Mouse (Mus musculus) embryonic facial prominence, embryonic 10.5 days (tissue): ENCODE data around the gene Plekhg3. TPM values are rescaled to one million over a fixed set of nuclear protein-coding genes. Genes with fewer than 3 reads are reported as not detected.

Source experiments
- DNase-seq: peaks from one replicate; pipeline ENCODE4 v3.0.0-alpha.2; 2017; ENCODE audit warnings: low spot score
- H3K27ac ChIP-seq: fragments of 300-500 bp; sonication (generic); replicated peaks from 2 replicates; pipeline ENCODE4 v1.5.1; 2016; ENCODE audit warnings: mild to moderate bottlenecking
- H3K27me3 ChIP-seq: fragments of 300-500 bp; sonication (generic); replicated peaks from 2 replicates; pipeline ENCODE4 v1.6.1; 2016; ENCODE audit warnings: low read depth, mild to moderate bottlenecking; ENCODE audit not compliant: poor library complexity, severe bottlenecking
- H3K36me3 ChIP-seq: fragments of 300-500 bp; sonication (generic); replicated peaks from 2 replicates; pipeline ENCODE4 v1.6.1; 2016; ENCODE audit warnings: mild to moderate bottlenecking, moderate library complexity
- H3K4me1 ChIP-seq: fragments of 300-500 bp; sonication (generic); 2 replicates; pipeline ENCODE4 v1.6.1; 2016
- H3K4me3 ChIP-seq: fragments of 300-500 bp; sonication (generic); 2 replicates; pipeline ENCODE4 v1.5.1; 2016; ENCODE audit warnings: mild to moderate bottlenecking, moderate library complexity
- H3K9me3 ChIP-seq: fragments of 300-500 bp; sonication (generic); 2 replicates; pipeline ENCODE4 v1.6.1; 2016; ENCODE audit warnings: mild to moderate bottlenecking
- WGBS: fragments of 180-500 bp; shearing (Covaris S2); methylation state at CpG from one replicate; pipeline ENCODE4 v1.1.7; 2016; 5-methylcytosine and 5-hydroxymethylcytosine counted together
- polyA plus RNA-seq: library from polyadenylated mRNA; unstranded; fragments of >200 nt; fragmentation: Nextera tagmentation; extraction: Ambion mirVana; gene quantifications from 2 replicates; pipeline ENCODE4 v1.2.1, GENCODE M21; 2016

Plekhg3 gene
- polyA plus RNA-seq, 1 experiment from 2014 or later: 3.9 TPM

GRCm38 (mm10) chr12:76545786-76546370 lies 15.2 kb downstream of the Plekhg3 start:
- no peaks in the 10 kb centered on the region for H3K9me3 ChIP-seq
- H3K4me3 ChIP-seq: peak overlapping the region; percentile 40
- peaks cover 54% of the 10 kb centered on the region for H3K27me3 ChIP-seq
- 39% methylated on average over 15 of the region's 15 CpGs for WGBS
- no peak for DNase-seq
- peaks cover 55% of the 10 kb centered on the region for H3K4me1 ChIP-seq
- no peak overlapping the region; the same call in 1 of the 2 replicates for H3K27ac ChIP-seq
- H3K36me3 ChIP-seq: no peaks in the 10 kb centered on the region

GRCm38 (mm10) chr12:76546383-76547276 lies 15.9 kb downstream of the Plekhg3 start:
- peak overlapping the region; percentile 40 for H3K4me3 ChIP-seq
- WGBS: 3% methylated on average over 28 of the region's 28 CpGs
- peak overlapping the region; percentile 74 for H3K27ac ChIP-seq
- peak; percentile 42 for DNase-seq
- H3K36me3 ChIP-seq: no peaks in the 10 kb centered on the region
- H3K27me3 ChIP-seq: peaks cover 54% of the 10 kb centered on the region
- H3K4me1 ChIP-seq: peaks cover 53% of the 10 kb centered on the region
- H3K9me3 ChIP-seq: no peaks in the 10 kb centered on the region

DNA sequence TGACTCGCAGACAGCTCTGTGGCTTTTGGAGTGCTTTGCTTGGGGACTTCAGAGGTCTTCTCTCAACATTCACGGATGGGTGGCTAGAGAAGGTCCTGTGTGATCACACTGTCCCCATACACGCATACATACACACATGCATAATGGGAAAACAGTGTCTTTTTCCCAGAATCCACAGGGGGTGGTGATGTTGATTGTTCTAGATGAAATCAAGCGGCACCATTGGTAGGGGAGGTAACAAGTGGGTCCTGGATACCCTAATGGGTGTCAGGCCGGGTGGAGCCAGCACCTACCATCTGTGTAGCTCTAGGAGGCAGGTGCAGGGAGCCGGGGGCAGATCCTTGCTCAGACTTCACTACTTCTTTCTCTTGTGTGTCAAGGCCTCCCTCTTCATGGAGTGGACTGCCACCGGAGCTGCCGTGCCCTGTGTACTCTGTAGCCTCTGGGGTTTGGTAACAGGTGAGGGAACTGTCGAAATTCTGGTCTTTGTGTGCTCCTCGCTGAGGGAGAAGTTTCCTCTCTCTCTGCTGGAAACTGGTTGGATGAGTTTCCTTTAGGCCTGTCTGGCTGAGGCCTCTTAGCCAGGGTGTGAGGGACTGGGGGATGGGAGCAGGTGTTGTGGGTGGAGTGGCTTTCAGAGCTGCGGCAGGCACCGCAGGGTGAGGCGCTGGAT lies 16.9 kb downstream of the Plekhg3 start:
- H3K9me3 ChIP-seq: no peaks in the 10 kb centered on the region
- peak overlapping the region; percentile 74 for H3K27ac ChIP-seq
- DNase-seq: peak; percentile 61
- 12% methylated on average over 13 of the region's 13 CpGs for WGBS
- peak overlapping the region; percentile 40; the same call in 1 of the 2 replicates for H3K4me3 ChIP-seq
- H3K27me3 ChIP-seq: peaks cover 54% of the 10 kb centered on the region
- H3K36me3 ChIP-seq: no peaks in the 10 kb centered on the region
- peaks cover 50% of the 10 kb centered on the region for H3K4me1 ChIP-seq

GRCm38 (mm10) chr12:76548082-76548423 lies 17.4 kb downstream of the Plekhg3 start:
- peak overlapping the region; percentile 20; the same call in 1 of the 2 replicates for H3K4me3 ChIP-seq
- peaks cover 50% of the 10 kb centered on the region for H3K4me1 ChIP-seq
- no peaks in the 10 kb centered on the region for H3K9me3 ChIP-seq
- H3K27ac ChIP-seq: 0 out of 2 replicates have a peak overlapping the region, but pooled peaks have one; percentile 1
- H3K27me3 ChIP-seq: peaks cover 54% of the 10 kb centered on the region
- WGBS: 16% methylated on average over 7 of the region's 7 CpGs
- no peak for DNase-seq
- H3K36me3 ChIP-seq: no peaks in the 10 kb centered on the region

DNA sequence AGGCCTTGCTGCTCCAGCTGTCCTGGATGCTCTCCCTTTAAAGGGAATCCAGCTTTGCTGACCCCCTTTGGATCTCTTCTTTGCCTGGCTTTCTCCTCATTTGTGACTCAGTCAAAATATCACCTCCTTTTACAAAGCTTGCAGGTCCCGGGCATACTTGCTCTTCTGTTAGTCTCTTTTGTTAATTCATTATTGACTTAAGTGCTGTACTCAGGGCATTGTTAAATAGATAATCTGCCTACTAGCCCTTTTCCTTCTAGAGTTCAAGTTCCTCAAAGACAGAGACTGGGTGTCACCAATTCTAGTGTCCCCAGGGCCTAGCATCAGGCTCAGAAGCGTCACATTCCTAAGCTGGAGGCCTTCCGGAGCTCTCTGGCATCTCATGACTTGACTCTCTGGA lies 18.5 kb downstream of the Plekhg3 start:
- H3K9me3 ChIP-seq: no peaks in the 10 kb centered on the region
- WGBS: 60% methylated on average over 3 of the region's 3 CpGs
- H3K27ac ChIP-seq: no peak overlapping the region
- DNase-seq: no peak
- H3K4me3 ChIP-seq: no peak overlapping the region
- H3K36me3 ChIP-seq: no peaks in the 10 kb centered on the region
- H3K4me1 ChIP-seq: peaks cover 56% of the 10 kb centered on the region
- peaks cover 54% of the 10 kb centered on the region for H3K27me3 ChIP-seq

DNA sequence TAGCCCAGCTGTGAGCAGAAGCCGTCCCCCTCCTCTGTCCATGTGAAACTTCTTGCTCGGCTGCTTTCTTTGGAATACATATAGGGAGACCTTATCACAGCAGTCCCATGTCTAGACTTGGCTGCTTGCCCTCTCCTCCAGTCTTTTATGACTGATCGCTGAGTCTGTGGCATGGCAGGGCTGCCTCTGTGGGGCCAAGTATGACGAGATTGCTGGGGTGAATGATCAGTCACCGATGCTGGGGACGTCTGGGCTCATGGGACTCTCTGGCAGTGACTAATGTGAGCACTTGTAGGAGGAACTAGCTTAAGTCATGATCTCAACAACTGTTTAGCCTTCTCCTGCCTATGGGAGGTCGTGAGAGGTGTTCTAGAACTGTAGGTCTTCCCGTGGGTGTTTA lies 21.6 kb downstream of the Plekhg3 start:
- 84% methylated on average over 8 of the region's 8 CpGs for WGBS
- Histone ChIP-seq H3K27ac (no peak overlapping the region), H3K4me1 (peaks cover 52% of the 10 kb centered on the region), H3K9me3 (no peaks in the 10 kb centered on the region), H3K36me3 (no peaks in the 10 kb centered on the region), H3K27me3 (peaks cover 27% of the 10 kb centered on the region), H3K4me3 (no peak overlapping the region)
- DNase-seq: no peak

DNA sequence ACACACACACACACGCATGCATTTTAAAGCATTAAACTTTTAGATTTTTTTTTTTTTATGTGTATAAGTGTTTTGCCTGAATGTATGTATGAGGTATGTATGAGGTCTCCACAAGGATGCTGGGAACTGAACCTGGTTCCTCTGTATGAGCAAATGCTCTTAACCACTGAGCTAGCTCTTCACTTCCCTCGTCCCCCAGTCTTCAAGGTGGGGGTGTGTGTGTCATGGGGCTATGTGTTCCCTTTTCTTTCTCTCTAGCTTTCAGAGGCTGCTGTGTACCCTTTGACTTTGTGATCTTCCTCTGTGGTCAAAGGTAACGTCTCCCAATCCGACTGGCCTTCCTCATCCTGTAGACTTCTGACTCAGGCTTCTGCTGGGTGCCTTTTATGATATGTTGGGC lies 22.3 kb downstream of the Plekhg3 start:
- DNase-seq: no peak
- Histone ChIP-seq H3K36me3 (no peaks in the 10 kb centered on the region), H3K9me3 (no peaks in the 10 kb centered on the region), H3K27ac (no peak overlapping the region), H3K27me3 (peaks cover 20% of the 10 kb centered on the region), H3K4me1 (peaks cover 49% of the 10 kb centered on the region), H3K4me3 (no peak overlapping the region)
- WGBS: 90% methylated on average over 4 of the region's 4 CpGs

- 80% methylated on average over 7 of the region's 7 CpGs for WGBS
- H3K4me1 ChIP-seq: peaks cover 41% of the 10 kb centered on the region
- H3K27ac ChIP-seq: peak overlapping the region; percentile 51
- no peak overlapping the region for H3K4me3 ChIP-seq
- H3K9me3 ChIP-seq: no peaks in the 10 kb centered on the region
- peaks cover 11% of the 10 kb centered on the region; the same call in 1 of the 2 replicates for H3K27me3 ChIP-seq
- no peaks in the 10 kb centered on the region for H3K36me3 ChIP-seq
- DNase-seq: no peak
Measured at GRCm38 (mm10) chr12:76553917-76554316, 23.2 kb downstream of the Plekhg3 start.

- Histone ChIP-seq H3K36me3 (no peaks in the 10 kb centered on the region), H3K9me3 (no peaks in the 10 kb centered on the region), H3K4me1 (peaks cover 36% of the 10 kb centered on the region), H3K27me3 (0 out of 2 replicates have a peak, but pooled peaks cover 6% of the 10 kb centered on the region), H3K4me3 (no peak overlapping the region), H3K27ac (peak overlapping the region; percentile 51; the same call in 1 of the 2 replicates)
- WGBS: 86% methylated on average over 3 of the region's 3 CpGs
- no peak for DNase-seq
Measured at GRCm38 (mm10) chr12:76554392-76554791, 23.7 kb downstream of the Plekhg3 start.

DNA sequence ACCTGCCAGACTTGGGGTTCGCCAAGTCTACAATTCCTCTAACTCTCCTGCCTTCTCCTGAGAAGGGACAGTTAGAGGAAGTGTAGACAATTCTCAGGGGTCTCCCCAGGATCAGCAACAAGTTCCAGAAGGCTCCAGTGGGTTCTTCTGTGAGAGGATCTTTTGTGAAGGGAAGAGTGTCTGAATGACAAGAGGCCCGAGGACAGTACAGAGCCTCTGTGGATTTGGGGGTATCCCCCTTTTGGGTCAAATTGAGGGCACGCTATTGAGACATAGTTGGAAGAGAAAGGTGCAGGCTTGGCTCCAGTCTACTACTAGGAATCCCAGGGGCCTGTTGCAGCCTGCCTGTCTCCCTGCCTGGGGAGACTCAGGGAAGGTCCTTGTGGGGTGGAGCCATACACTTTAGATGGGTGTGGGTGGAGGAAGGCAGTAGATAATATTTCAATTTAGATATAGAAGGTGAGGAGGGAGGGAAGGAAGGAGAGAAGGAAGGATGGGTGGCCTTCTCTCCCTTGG lies 24.2 kb downstream of the Plekhg3 start:
- H3K36me3 ChIP-seq: peaks cover under 1% of the 10 kb centered on the region; the same call in 1 of the 2 replicates
- DNase-seq: no peak
- peaks cover 30% of the 10 kb centered on the region for H3K4me1 ChIP-seq
- no peaks in the 10 kb centered on the region for H3K9me3 ChIP-seq
- no peak overlapping the region for H3K4me3 ChIP-seq
- WGBS: 87% methylated on average over 3 of the region's 3 CpGs
- no peak overlapping the region for H3K27ac ChIP-seq
- H3K27me3 ChIP-seq: 0 out of 2 replicates have a peak, but pooled peaks cover under 1% of the 10 kb centered on the region

DNA sequence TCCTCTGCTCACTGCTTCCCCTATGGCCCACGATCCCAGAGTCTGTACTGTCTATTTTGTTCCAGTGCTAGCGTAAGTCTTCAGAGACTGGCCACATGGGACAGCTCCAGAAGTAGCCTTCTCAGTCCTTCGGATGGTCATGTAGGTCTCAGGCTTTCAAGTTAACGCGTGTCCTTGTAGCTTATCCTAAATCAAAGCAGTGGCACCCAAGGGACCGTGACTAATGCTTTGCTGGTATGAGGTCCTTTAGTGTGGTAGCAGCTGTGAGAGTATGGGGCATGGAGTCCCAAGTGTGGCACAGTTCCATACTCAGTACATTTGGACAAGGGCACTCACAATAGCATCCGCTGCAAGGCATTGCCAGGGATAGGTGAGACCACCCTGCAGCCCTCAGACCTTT lies 25.5 kb downstream of the Plekhg3 start:
- peaks cover 10% of the 10 kb centered on the region for H3K36me3 ChIP-seq
- no peaks in the 10 kb centered on the region for H3K9me3 ChIP-seq
- H3K27me3 ChIP-seq: no peaks in the 10 kb centered on the region
- H3K27ac ChIP-seq: no peak overlapping the region
- no peak overlapping the region for H3K4me3 ChIP-seq
- no peak for DNase-seq
- WGBS: 76% methylated on average over 7 of the region's 7 CpGs
- peaks cover 30% of the 10 kb centered on the region for H3K4me1 ChIP-seq

- Histone ChIP-seq H3K4me1 (peaks cover 30% of the 10 kb centered on the region), H3K9me3 (no peaks in the 10 kb centered on the region), H3K36me3 (peaks cover 10% of the 10 kb centered on the region), H3K27ac (peak overlapping the region; percentile 48; the same call in 1 of the 2 replicates), H3K27me3 (no peaks in the 10 kb centered on the region), H3K4me3 (no peak overlapping the region)
- no peak for DNase-seq
- WGBS: 14% methylated on average over 6 of the region's 6 CpGs
Measured at GRCm38 (mm10) chr12:76556745-76557389, 26.2 kb downstream of the Plekhg3 start.
